Mouse (Mus musculus) forebrain, embryonic 14.5 days (tissue): ENCODE results near the gene Micall1. TPM values are rescaled to one million over a fixed set of nuclear protein-coding genes. Genes with fewer than 3 reads are reported as not detected.
A peak's percentile ranks its signal among the peaks of the same experiment; 100 is the strongest.

Source experiments
- ATAC-seq: fragments of 200-750 bp; cut with Nextera tagmentation; 2 replicates; pipeline ENCODE4 v1.8.0; 2017; ENCODE audit warnings: mild to moderate bottlenecking, moderate library complexity
- DNase-seq: peaks from one replicate; pipeline ENCODE4 v3.0.0-alpha.2; 2015; ENCODE audit warnings: low spot score
- H3K27ac ChIP-seq: fragments of 300-500 bp; sonication (generic); 2 replicates; pipeline ENCODE4 v1.5.1; 2014; ENCODE audit warnings: low read depth, mild to moderate bottlenecking, control low read depth, low read length, moderate library complexity
- H3K27me3 ChIP-seq: fragments of 300-500 bp; sonication (generic); replicated peaks from 2 replicates; pipeline ENCODE4 v1.6.1; 2014; ENCODE audit warnings: low read length, control low read depth, mixed read lengths; ENCODE audit not compliant: control insufficient read depth, insufficient read depth
- H3K36me3 ChIP-seq: fragments of 300-500 bp; sonication (generic); 2 replicates; pipeline ENCODE4 v1.6.1; 2014; ENCODE audit warnings: low read length, control low read depth; ENCODE audit not compliant: control insufficient read depth, insufficient read depth
- H3K4me1 ChIP-seq: fragments of 300-500 bp; sonication (generic); 2 replicates; pipeline ENCODE4 v1.6.1; 2014; ENCODE audit warnings: antibody characterized with exemption, low read length, control low read depth; ENCODE audit not compliant: control insufficient read depth, insufficient read depth
- H3K4me2 ChIP-seq: fragments of 300-500 bp; sonication (generic); 2 replicates; pipeline ENCODE4 v1.6.1; 2014; ENCODE audit warnings: mild to moderate bottlenecking, control low read depth, low read length
- H3K4me3 ChIP-seq: fragments of 300-500 bp; sonication (generic); 2 replicates; pipeline ENCODE4 v1.5.1; 2014; ENCODE audit warnings: low read depth, low read length, control low read depth
- H3K9ac ChIP-seq: fragments of 300-500 bp; sonication (generic); 2 replicates; pipeline ENCODE4 v1.6.1; 2014; ENCODE audit warnings: mild to moderate bottlenecking, low read length, control low read depth, moderate library complexity
- H3K9me3 ChIP-seq: fragments of 300-500 bp; sonication (generic); replicated peaks from 2 replicates; pipeline ENCODE4 v1.6.1; 2016; ENCODE audit warnings: low read length, control low read depth, mixed read lengths; ENCODE audit not compliant: control insufficient read depth
- WGBS: fragments of 180-500 bp; shearing (Covaris S2); extraction: QIAGEN DNeasy Blood & Tissue Kit; methylation state at CpG from one replicate; pipeline ENCODE4 v1.1.7; 2014; 5-methylcytosine and 5-hydroxymethylcytosine counted together
- polyA plus RNA-seq: library from polyadenylated mRNA; unstranded; fragments of >200 nt; fragmentation: Nextera tagmentation; extraction: Ambion mirVana; gene quantifications from 2 replicates; pipeline ENCODE4 v1.2.1, GENCODE M21; 2014

The Micall1 gene
- polyA plus RNA-seq, 1 experiment from 2014 or later: 5.7 TPM

- WGBS: 2% methylated on average over 7 of the region's 7 CpGs
- Histone ChIP-seq H3K4me3 (peak overlapping the region; percentile 90), H3K36me3 (peaks cover 23% of the 10 kb centered on the region), H3K4me2 (peak overlapping the region; percentile 77), H3K4me1 (peaks cover 4% of the 10 kb centered on the region; the same call in 1 of the 2 replicates), H3K27me3 (no peaks in the 10 kb centered on the region), H3K9me3 (no peaks in the 10 kb centered on the region), H3K27ac (no peak overlapping the region; the same call in 1 of the 2 replicates), H3K9ac (peak overlapping the region; percentile 83)
- no peak for DNase-seq
- peak; percentile 35 for ATAC-seq
Measured at GRCm38 (mm10) chr15:79141566-79141917, 32.8 kb downstream of the Micall1 start.

DNA sequence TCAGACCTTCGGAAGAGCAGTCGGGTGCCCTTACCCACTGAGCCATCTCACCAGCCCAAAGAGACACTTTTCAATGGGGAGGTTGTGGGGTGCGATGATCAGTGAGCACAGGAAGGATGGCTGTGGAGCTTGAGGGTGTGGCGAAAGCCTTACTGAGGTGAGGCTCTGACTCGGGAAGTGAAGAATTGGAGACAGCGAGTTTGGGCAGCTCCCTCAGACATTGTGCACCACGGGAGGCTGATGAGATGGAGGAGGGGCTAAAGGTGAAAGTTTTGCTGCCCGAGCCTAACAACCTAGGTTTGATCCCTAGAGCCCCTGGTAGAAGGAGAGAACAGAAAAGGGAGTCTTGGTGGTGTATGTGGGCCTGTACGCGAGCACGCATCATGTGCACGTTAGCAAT is 34.6 kb downstream of the Micall1 start:
- 87% methylated on average over 12 of the region's 12 CpGs for WGBS
- ATAC-seq: no peak

DNA sequence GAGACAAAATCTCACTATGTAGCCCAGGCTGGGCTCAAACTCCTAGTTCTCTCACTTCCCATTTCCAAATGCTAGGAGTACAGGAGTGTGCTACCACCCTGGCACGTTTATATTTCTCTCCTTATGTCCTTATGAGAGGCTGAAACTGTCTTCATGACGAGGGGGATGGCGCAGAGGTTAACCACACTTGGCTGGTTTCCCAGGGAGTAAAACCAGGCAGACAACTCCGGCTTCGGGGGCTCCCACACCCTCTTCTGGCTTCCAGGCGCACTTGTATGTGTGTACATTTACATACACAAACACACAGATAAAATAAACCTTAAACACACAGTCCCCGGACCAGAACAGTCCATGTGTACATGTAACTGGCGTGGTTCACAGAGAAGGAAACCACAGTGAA is 35.3 kb downstream of the Micall1 start:
- no peak overlapping the region for H3K9ac ChIP-seq
- 86% methylated on average over 8 of the region's 8 CpGs for WGBS
- no peak overlapping the region for H3K4me2 ChIP-seq
- no peaks in the 10 kb centered on the region for H3K9me3 ChIP-seq
- no peak for ATAC-seq
- H3K4me3 ChIP-seq: no peak overlapping the region
- H3K27me3 ChIP-seq: no peaks in the 10 kb centered on the region
- DNase-seq: no peak
- H3K27ac ChIP-seq: no peak overlapping the region
- H3K36me3 ChIP-seq: peaks cover 48% of the 10 kb centered on the region
- peaks cover 4% of the 10 kb centered on the region; the same call in 1 of the 2 replicates for H3K4me1 ChIP-seq

More for the DNA sequence above, 34.6 kb downstream of the Micall1 start:
- H3K36me3 ChIP-seq: peaks cover 41% of the 10 kb centered on the region
- peaks cover 4% of the 10 kb centered on the region; the same call in 1 of the 2 replicates for H3K4me1 ChIP-seq
- no peak overlapping the region for H3K4me2 ChIP-seq
- no peak overlapping the region for H3K27ac ChIP-seq
- no peaks in the 10 kb centered on the region for H3K27me3 ChIP-seq
- no peak overlapping the region for H3K4me3 ChIP-seq
- DNase-seq: no peak
- H3K9me3 ChIP-seq: no peaks in the 10 kb centered on the region
- H3K9ac ChIP-seq: no peak overlapping the region

GRCm38 (mm10) chr15:79145522-79145921 is 36.8 kb downstream of the Micall1 start:
- Histone ChIP-seq H3K9me3 (no peaks in the 10 kb centered on the region), H3K36me3 (peaks cover 59% of the 10 kb centered on the region), H3K4me3 (no peak overlapping the region), H3K9ac (no peak overlapping the region), H3K4me2 (no peak overlapping the region), H3K4me1 (peaks cover 4% of the 10 kb centered on the region; the same call in 1 of the 2 replicates), H3K27me3 (no peaks in the 10 kb centered on the region), H3K27ac (no peak overlapping the region)
- no peak for DNase-seq
- no peak for ATAC-seq
- 89% methylated on average over 7 of the region's 7 CpGs for WGBS

DNA sequence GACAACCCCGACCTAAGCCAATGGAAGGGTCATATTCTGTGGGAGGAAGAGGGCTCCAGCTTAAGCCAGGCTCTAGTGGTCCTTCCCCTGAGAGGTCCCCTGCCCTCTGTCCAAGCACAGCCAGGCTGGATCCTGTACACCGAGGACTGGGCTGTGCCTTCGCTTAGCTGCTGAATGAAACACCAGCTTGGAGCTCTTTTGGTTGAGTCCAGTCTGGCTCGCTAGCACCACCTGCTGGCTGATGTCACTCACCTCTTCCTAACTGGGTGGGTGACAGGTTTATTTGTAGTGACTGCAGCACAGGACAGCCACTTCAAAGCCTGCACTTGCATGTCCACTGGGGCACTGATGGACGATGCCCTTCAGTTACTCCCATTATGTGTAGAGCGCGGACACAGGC is 39.8 kb downstream of the Micall1 start:
- peaks cover 78% of the 10 kb centered on the region for H3K36me3 ChIP-seq
- no peaks in the 10 kb centered on the region for H3K27me3 ChIP-seq
- no peak overlapping the region for H3K9ac ChIP-seq
- H3K27ac ChIP-seq: no peak overlapping the region
- peak; percentile 87 for DNase-seq
- H3K4me1 ChIP-seq: peaks cover 6% of the 10 kb centered on the region; the same call in 1 of the 2 replicates
- no peak overlapping the region for H3K4me2 ChIP-seq
- H3K9me3 ChIP-seq: no peaks in the 10 kb centered on the region
- H3K4me3 ChIP-seq: no peak overlapping the region
- ATAC-seq: peak; percentile 71; the same call in 1 of the 2 replicates
- 61% methylated on average over 7 of the region's 7 CpGs for WGBS

- peak; percentile 52 for ATAC-seq
- H3K4me3 ChIP-seq: no peak overlapping the region
- H3K27ac ChIP-seq: peak overlapping the region; percentile 76
- no peak overlapping the region for H3K4me2 ChIP-seq
- H3K9me3 ChIP-seq: no peaks in the 10 kb centered on the region
- peak overlapping the region; percentile 5; the same call in 1 of the 2 replicates for H3K9ac ChIP-seq
- peak; percentile 54 for DNase-seq
- no peaks in the 10 kb centered on the region for H3K27me3 ChIP-seq
- H3K4me1 ChIP-seq: peaks cover 6% of the 10 kb centered on the region; the same call in 1 of the 2 replicates
- WGBS: 17% methylated on average over 8 of the region's 8 CpGs
- H3K36me3 ChIP-seq: peaks cover 51% of the 10 kb centered on the region
Measured at GRCm38 (mm10) chr15:79151881-79152280, 43.2 kb downstream of the Micall1 start.

DNA sequence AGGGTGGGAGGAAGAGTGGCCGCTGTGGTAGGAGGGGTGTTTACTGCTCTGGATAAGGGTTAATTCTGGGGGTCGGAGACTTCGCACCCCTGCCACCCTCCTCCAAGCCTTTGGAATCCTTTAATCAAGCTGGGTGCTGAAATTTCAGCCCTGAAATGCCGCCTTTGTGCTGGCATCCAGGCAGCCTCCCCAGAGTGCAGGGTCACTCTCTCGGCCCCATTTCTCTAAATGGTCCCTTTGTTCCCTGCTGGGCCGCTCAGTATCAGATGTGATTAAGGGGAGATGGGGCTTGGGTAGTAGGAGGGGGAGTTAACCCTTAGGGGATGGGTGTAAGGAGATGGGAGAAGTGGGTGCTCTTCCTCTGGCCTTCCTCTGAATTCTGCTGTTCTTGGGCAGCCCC is 44.0 kb downstream of the Micall1 start:
- Histone ChIP-seq H3K27ac (peak overlapping the region; percentile 76; the same call in 1 of the 2 replicates), H3K4me1 (peaks cover 6% of the 10 kb centered on the region; the same call in 1 of the 2 replicates), H3K27me3 (no peaks in the 10 kb centered on the region), H3K9ac (no peak overlapping the region; the same call in 1 of the 2 replicates), H3K36me3 (peaks cover 43% of the 10 kb centered on the region), H3K9me3 (no peaks in the 10 kb centered on the region), H3K4me2 (no peak overlapping the region), H3K4me3 (no peak overlapping the region)
- ATAC-seq: no peak
- DNase-seq: no peak
- WGBS: 37% methylated on average over 6 of the region's 6 CpGs

DNA sequence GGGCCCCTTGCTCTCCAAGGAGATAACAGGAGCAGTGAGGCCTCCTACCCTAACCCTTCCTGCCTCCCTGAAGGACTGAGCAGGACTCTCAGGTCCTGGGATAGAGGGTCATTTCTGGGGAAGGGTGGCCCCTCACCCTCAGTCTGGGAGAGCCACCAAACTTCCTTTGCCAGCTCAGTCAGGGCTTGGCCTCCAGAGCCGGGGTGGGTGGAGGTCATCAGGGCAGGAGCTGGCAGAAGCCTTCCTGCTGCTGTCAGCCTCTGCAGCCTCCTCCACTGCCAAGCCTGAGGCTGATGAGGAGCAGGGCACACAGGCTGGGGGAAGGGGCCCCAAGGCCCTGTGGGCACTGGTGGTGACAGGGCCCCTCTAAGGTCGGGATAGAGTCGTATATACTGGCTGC is 46.9 kb downstream of the Micall1 start:
- Histone ChIP-seq H3K4me2 (no peak overlapping the region), H3K27me3 (no peaks in the 10 kb centered on the region), H3K4me3 (no peak overlapping the region), H3K4me1 (peaks cover 6% of the 10 kb centered on the region; the same call in 1 of the 2 replicates), H3K27ac (no peak overlapping the region), H3K36me3 (peaks cover 19% of the 10 kb centered on the region), H3K9me3 (no peaks in the 10 kb centered on the region), H3K9ac (no peak overlapping the region)
- 43% methylated on average over 3 of the region's 3 CpGs for WGBS
- ATAC-seq (no peak), DNase-seq (no peak)

- Histone ChIP-seq H3K4me1 (0 out of 2 replicates have a peak, but pooled peaks cover 2% of the 10 kb centered on the region), H3K36me3 (no peaks in the 10 kb centered on the region), H3K4me2 (no peak overlapping the region), H3K4me3 (no peak overlapping the region), H3K9me3 (no peaks in the 10 kb centered on the region), H3K9ac (no peak overlapping the region), H3K27me3 (peaks cover 39% of the 10 kb centered on the region), H3K27ac (no peak overlapping the region)
- DNase-seq (no peak), ATAC-seq (no peak)
- 77% methylated on average over 7 of the region's 7 CpGs for WGBS
Measured at GRCm38 (mm10) chr15:79162301-79162700, 53.6 kb downstream of the Micall1 start.
